Mouse (Mus musculus) R1 (cell line): ENCODE data around the gene Nepn.
A peak's percentile ranks its signal among the peaks of the same experiment; 100 is the strongest.

Experiments
- DNase-seq: peaks from one replicate; pipeline ENCODE4 v3.0.0-alpha.2; 2018; ENCODE audit warnings: low read depth, low spot score

Nepn gene

GRCm38 (mm10) chr10:52405160-52405559 is 16.4 kb downstream of the Nepn start:
- no peak for DNase-seq

- DNase-seq = no peak
These were observed 18.8 kb downstream of the Nepn start for GRCm38 (mm10) chr10:52407526-52407925.

- DNase-seq = no peak
These were observed 26.2 kb downstream of the Nepn start for GRCm38 (mm10) chr10:52415020-52415419.

- no peak for DNase-seq
These were observed 27.7 kb downstream of the Nepn start for GRCm38 (mm10) chr10:52416458-52416857.

- DNase-seq = peak; percentile 98
These were observed 28.7 kb downstream of the Nepn start, which contains the start of gene Nus1 for GRCm38 (mm10) chr10:52417299-52417997. Gene Nus1, plus strand, starts transcription at chr10:52417547.

- peak; percentile 55 for DNase-seq
These were observed 29.5 kb downstream of the Nepn start for GRCm38 (mm10) chr10:52417998-52418860.

- DNase-seq = no peak
These were observed 30.2 kb downstream of the Nepn start for GRCm38 (mm10) chr10:52418931-52419330.

GRCm38 (mm10) chr10:52419402-52419801 is 30.6 kb downstream of the Nepn start:
- DNase-seq = no peak

- no peak for DNase-seq
These were observed 31.8 kb downstream of the Nepn start for GRCm38 (mm10) chr10:52420526-52420925.

GRCm38 (mm10) chr10:52421716-52422115 is 32.9 kb downstream of the Nepn start:
- DNase-seq = no peak

- DNase-seq = peak; percentile 45
These were observed 34.3 kb downstream of the Nepn start for GRCm38 (mm10) chr10:52423097-52423496.

GRCm38 (mm10) chr10:52426314-52426980 is 37.7 kb downstream of the Nepn start:
- DNase-seq = no peak

- DNase-seq = no peak
These were observed 39.1 kb downstream of the Nepn start for GRCm38 (mm10) chr10:52427634-52428415.

GRCm38 (mm10) chr10:52430953-52431352 is 42.2 kb downstream of the Nepn start:
- DNase-seq = no peak

- DNase-seq = no peak
These were observed 46.1 kb downstream of the Nepn start for GRCm38 (mm10) chr10:52434836-52435235.
